Mouse (Mus musculus): ENCODE data around the gene Zbtb20.

- TF ChIP-seq CTCF (IDR thresholded peaks at IDR 0.05; ENCODE audit: borderline replicate concordance, insufficient read depth, low read length) (no peak), POLR2A (IDR thresholded peaks at IDR 0.05; ENCODE audit: low read depth, low read length) (no peak)
Measured at GRCm38 (mm10) chr16:43069666-43070295, 194.1 kb downstream of the Zbtb20 start.
